Mouse (Mus musculus) spleen, postnatal 36 days (tissue): ENCODE results near the gene Pemt.

Experiments used
- DNase-seq, 2 experiments: peaks; one replicate each; pipeline ENCODE4 v3.0.0; 2022; ENCODE audit warnings: low spot score in 2 of 2, mixed read lengths in 1 of 2

Gene Pemt

GRCm38 (mm10) chr11:60001231-60001980 lies 44.9 kb downstream of the Pemt start:
- no peak for DNase-seq

GRCm38 (mm10) chr11:59994318-59994717 lies 52.0 kb downstream of the Pemt start:
- DNase-seq = no peak

GRCm38 (mm10) chr11:59991365-59991764 lies 54.9 kb downstream of the Pemt start:
- no peak for DNase-seq

- no peak for DNase-seq
Observed at GRCm38 (mm10) chr11:59989406-59989805, 56.9 kb downstream of the Pemt start.

GRCm38 (mm10) chr11:59977831-59978230 lies 68.5 kb downstream of the Pemt start:
- DNase-seq = no peak

- DNase-seq = no peak
Observed at GRCm38 (mm10) chr11:59975241-59975640, 71.0 kb downstream of the Pemt start.

- no peak for DNase-seq
Observed at GRCm38 (mm10) chr11:59973389-59973788, 72.9 kb downstream of the Pemt start.

- DNase-seq = no peak
Observed at GRCm38 (mm10) chr11:59971691-59972090, 74.6 kb downstream of the Pemt start.

- no peak for DNase-seq
Observed at GRCm38 (mm10) chr11:59970780-59971179, 75.5 kb downstream of the Pemt start.

GRCm38 (mm10) chr11:59967765-59968164 lies 78.5 kb downstream of the Pemt start:
- DNase-seq = no peak

GRCm38 (mm10) chr11:59966102-59966483 lies 80.2 kb downstream of the Pemt start:
- no peak for DNase-seq

- DNase-seq = peak; percentile 52 to 66
Observed at GRCm38 (mm10) chr11:59965227-59966101, 80.8 kb downstream of the Pemt start.

GRCm38 (mm10) chr11:59964818-59965217 lies 81.5 kb downstream of the Pemt start, which contains the start of gene Rasd1:
Gene Rasd1, minus strand, starts transcription at chr11:59964944.
- DNase-seq = peak; percentile 83 to 89

- DNase-seq = peak in 1 of 2 experiments; percentile 8
Observed at GRCm38 (mm10) chr11:59964163-59964758, 82.0 kb downstream of the Pemt start.

GRCm38 (mm10) chr11:59963364-59964162 lies 82.7 kb downstream of the Pemt start:
- no peak for DNase-seq

GRCm38 (mm10) chr11:59962590-59962989 lies 83.7 kb downstream of the Pemt start:
- DNase-seq = no peak

- no peak for DNase-seq
Observed at GRCm38 (mm10) chr11:59961338-59961875, 84.9 kb downstream of the Pemt start.

GRCm38 (mm10) chr11:59960476-59961337 lies 85.6 kb downstream of the Pemt start:
- no peak for DNase-seq

- DNase-seq = no peak
Observed at GRCm38 (mm10) chr11:59959453-59959852, 86.8 kb downstream of the Pemt start.

GRCm38 (mm10) chr11:59956749-59957148 lies 89.5 kb downstream of the Pemt start:
- no peak for DNase-seq
